Mouse (Mus musculus) gastrocnemius, postnatal 4 days (tissue): ENCODE data around the gene Kctd11. TPM values are rescaled to one million over a fixed set of nuclear protein-coding genes. Genes with fewer than 3 reads are reported as not detected.
"Not testable (repeated sequence)": the region's sequence is repeated elsewhere in the genome, so short reads cannot be mapped to it uniquely, and the experiment has no call there.

Source experiments
- DNase-seq, 2 experiments: peaks; one replicate each; pipeline ENCODE4 v3.0.0; 2021 to 2022; ENCODE audit warnings: low spot score in 2 of 2, mixed read lengths in 2 of 2
- total RNA-seq, 2 experiments: library from RNA; stranded (reverse); gene quantifications; 2 replicates each; pipeline ENCODE4 v1.2.3; 2021

Gene Kctd11
- total RNA-seq, 2 experiments from 2014 or later = 3.5 to 4.7 TPM

GRCm38 (mm10) chr11:69881787-69882670 lies 823 bp upstream of the Kctd11 start:
- DNase-seq = no peak

GRCm38 (mm10) chr11:69880506-69880852 lies 727 bp downstream of the Kctd11 start:
- DNase-seq = peak in 1 of 2 experiments; percentile 69

GRCm38 (mm10) chr11:69879711-69880110 lies 1.5 kb downstream of the Kctd11 start:
- no peak for DNase-seq

- no peak for DNase-seq
Measured at GRCm38 (mm10) chr11:69878952-69879351, 2.3 kb downstream of the Kctd11 start.

GRCm38 (mm10) chr11:69878399-69878798 lies 2.8 kb downstream of the Kctd11 start:
- no peak for DNase-seq

- DNase-seq = no peak
Measured at GRCm38 (mm10) chr11:69877878-69878277, 3.3 kb downstream of the Kctd11 start, which contains the start of gene Tmem95. TSS of gene Tmem95 (minus strand) at chr11:69878018.

GRCm38 (mm10) chr11:69876867-69877266 lies 4.3 kb downstream of the Kctd11 start:
- DNase-seq = peak; percentile 74 to 87

- no peak for DNase-seq
Measured at GRCm38 (mm10) chr11:69876186-69876585, 5.0 kb downstream of the Kctd11 start.

GRCm38 (mm10) chr11:69872451-69872850 lies 8.8 kb downstream of the Kctd11 start:
- DNase-seq = no peak

GRCm38 (mm10) chr11:69871822-69872221 lies 9.4 kb downstream of the Kctd11 start:
- DNase-seq = no peak

- no peak for DNase-seq
Measured at GRCm38 (mm10) chr11:69870289-69871069, 10.7 kb downstream of the Kctd11 start.

- DNase-seq = no peak
Measured at GRCm38 (mm10) chr11:69867335-69867734, 13.9 kb downstream of the Kctd11 start.

- DNase-seq = no peak
Measured at GRCm38 (mm10) chr11:69865561-69865960, 15.6 kb downstream of the Kctd11 start.

- no peak for DNase-seq
Measured at GRCm38 (mm10) chr11:69864138-69864860, 16.9 kb downstream of the Kctd11 start.

- not testable (repeated sequence) for DNase-seq
Measured at GRCm38 (mm10) chr11:69863729-69864128, 17.5 kb downstream of the Kctd11 start.

- DNase-seq = no peak
Measured at GRCm38 (mm10) chr11:69858113-69858998, 22.9 kb downstream of the Kctd11 start, which contains the start of gene Tnk1. TSS of gene Tnk1 (minus strand) at chr11:69858730.

GRCm38 (mm10) chr11:69855347-69855746 lies 25.9 kb downstream of the Kctd11 start:
- no peak for DNase-seq

GRCm38 (mm10) chr11:69854680-69855079 lies 26.5 kb downstream of the Kctd11 start:
- DNase-seq = no peak

- DNase-seq = no peak
Measured at GRCm38 (mm10) chr11:69853994-69854393, 27.2 kb downstream of the Kctd11 start.

- no peak for DNase-seq
Measured at GRCm38 (mm10) chr11:69850754-69851153, 30.5 kb downstream of the Kctd11 start.
